Mouse (Mus musculus) heart, adult 2 months (tissue): Measurements from ENCODE around the gene Nudt17.

ENCODE experiments used
- CTCF ChIP-seq: fragments of 200-600 bp; IDR thresholded peaks from 2 replicates; pipeline ENCODE4 v1.8.1; 2022; ENCODE audit warnings: antibody characterized with exemption, mild to moderate bottlenecking, moderate library complexity
- EP300 ChIP-seq: fragments of 200-500 bp; IDR thresholded peaks from 2 replicates; pipeline ENCODE4 v1.6.1; 2011; ENCODE audit warnings: low read depth, low read length, control low read depth; ENCODE audit not compliant: insufficient read depth
- POLR2A ChIP-seq: fragments of 200-500 bp; IDR thresholded peaks from 2 replicates; pipeline ENCODE4 v1.6.1; 2011; ENCODE audit warnings: mild to moderate bottlenecking, low read depth, low read length, control low read depth; ENCODE audit not compliant: insufficient read depth

GRCm38 (mm10) chr3:96706984-96707383 is 1.4 kb downstream of the Nudt17 start:
- TF ChIP-seq CTCF = no peak
- no peak for TF ChIP-seq POLR2A
- TF ChIP-seq EP300 = no peak
